Mouse (Mus musculus) heart, postnatal 0 days (tissue): ENCODE results near the gene Rpf2.

Source experiments
- CTCF ChIP-seq: IDR thresholded peaks from 2 replicates; pipeline ENCODE4 v1.5.1; 2016; ENCODE audit warnings: antibody characterized with exemption, control low read depth, low read depth
- EP300 ChIP-seq: IDR thresholded peaks from 2 replicates; pipeline ENCODE4 v1.6.1; 2016; ENCODE audit warnings: antibody characterized with exemption, low read depth

GRCm38 (mm10) chr10:40191338-40191979 lies 55.4 kb downstream of the Rpf2 start:
- TF ChIP-seq CTCF (no peak), EP300 (no peak)
